Mouse (Mus musculus) ovary, adult 18-20 months (tissue): ENCODE data around the gene Gpc5.

Experiments
- DNase-seq: peaks from one replicate; pipeline ENCODE4 v3.0.0; 2022; ENCODE audit warnings: low spot score, mixed read lengths

The Gpc5 gene

DNA sequence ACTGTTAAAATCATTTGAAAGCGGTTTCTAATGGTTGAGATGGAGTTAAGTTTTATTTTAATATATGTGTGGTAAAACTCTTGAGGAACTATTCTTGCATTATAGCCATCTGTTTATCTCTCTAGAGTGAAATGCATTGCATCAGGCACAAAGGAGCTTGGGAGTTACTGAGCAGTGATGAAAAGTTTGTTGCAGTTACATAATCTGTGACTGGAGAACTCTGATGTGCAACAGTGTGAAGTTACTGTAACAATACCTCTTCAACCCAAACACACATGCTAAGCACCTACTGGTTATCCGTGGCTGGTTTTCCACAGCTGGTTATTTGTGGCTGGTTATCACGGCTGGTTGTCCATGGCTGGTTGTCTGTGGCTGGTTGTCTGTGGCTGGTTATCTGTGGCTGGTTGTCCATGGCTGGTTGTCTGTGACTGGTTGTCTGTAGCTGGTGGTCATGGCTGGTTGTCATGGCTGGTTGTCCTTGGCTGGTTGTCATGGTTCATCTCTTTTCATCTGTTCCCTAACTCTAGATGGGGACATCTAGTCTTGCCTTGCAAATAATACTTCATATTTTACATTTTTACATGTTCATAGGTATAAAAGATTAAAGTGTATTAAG lies 273.4 kb downstream of the Gpc5 start:
- DNase-seq: no peak

DNA sequence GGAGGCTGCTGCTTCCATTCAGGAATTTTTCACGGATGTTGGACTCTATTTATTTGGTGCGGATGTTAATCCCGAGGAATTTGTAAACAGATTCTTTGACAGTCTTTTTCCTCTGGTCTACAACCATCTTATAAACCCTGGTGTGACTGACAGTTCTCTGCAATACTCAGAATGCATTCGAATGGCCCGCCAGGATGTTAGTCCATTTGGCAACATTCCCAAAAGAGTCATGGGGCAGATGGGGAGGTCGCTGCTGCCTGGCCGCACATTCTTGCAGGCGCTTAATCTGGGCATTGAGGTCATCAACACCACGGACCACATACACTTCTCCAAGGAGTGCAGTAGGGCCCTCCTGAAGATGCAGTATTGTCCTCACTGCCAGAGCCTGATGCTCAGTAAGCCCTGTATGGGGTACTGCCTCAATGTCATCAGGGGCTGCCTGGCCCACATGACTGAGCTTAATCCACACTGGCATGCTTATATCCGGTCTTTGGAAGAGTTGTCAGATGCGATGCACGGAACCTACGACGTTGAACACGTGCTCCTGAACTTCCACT lies 277.7 kb downstream of the Gpc5 start:
- DNase-seq: no peak

DNA sequence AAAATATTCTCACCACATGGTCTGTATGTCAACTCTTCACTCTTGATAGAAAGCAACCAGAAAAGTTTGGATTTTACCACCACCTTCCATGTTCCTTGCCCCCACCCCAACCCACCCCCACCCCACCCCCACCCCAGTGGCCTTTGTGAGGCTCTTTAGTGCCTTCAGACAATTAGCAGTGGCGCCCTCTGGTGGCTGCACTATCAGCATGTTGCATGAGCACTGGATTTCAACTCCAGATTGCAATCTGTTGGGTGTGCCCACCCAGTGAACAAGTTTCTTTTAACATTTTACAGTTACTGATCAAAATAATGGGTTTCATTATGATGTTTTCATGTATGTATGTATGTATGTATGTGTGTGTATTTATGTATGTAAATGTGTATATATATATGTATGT lies 279.1 kb downstream of the Gpc5 start:
- no peak for DNase-seq

DNA sequence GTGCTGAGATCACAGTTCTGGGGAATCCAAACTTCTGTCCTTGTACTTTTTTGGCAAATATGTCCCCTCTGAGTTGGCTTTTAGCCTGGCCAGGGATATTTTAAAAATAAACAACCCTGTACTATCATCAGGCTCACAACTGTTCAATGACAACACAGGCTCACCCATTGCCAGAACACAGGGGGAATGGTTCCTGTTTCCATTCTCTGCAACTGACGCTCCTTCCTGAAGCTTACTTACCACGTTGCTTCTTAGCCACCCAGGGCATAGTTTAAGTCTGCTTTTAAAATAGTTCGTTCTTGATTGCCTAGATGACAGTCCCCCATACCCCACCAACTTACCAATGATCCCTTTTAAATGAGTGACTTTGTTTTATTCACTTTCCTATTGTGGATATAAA lies 299.8 kb downstream of the Gpc5 start:
- DNase-seq: no peak

- no peak for DNase-seq
Measured at GRCm38 (mm10) chr14:115392894-115393524, 301.0 kb downstream of the Gpc5 start.

- DNase-seq: no peak
Measured at GRCm38 (mm10) chr14:115406596-115406995, 314.6 kb downstream of the Gpc5 start.

GRCm38 (mm10) chr14:115407309-115407930 lies 315.4 kb downstream of the Gpc5 start:
- DNase-seq: no peak

DNA sequence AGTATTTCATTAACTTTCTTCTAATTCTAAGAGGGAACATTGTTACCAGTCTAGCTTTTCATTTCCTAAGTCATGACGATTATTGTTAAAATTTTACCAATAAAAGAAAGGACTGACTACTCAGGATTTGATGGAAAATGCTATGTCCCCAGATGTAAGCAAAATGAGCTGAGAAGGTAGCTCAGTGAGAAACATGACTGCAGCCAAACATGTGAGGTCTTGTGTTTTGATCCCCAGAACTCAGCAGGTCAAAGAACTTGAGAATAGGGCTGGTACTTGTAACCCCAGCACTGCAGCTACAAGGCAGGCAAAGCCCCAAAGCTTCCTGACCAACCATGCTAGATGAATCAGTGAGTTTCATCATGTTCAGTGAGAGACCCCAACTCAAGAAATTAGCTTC lies 318.9 kb downstream of the Gpc5 start:
- DNase-seq: no peak

DNA sequence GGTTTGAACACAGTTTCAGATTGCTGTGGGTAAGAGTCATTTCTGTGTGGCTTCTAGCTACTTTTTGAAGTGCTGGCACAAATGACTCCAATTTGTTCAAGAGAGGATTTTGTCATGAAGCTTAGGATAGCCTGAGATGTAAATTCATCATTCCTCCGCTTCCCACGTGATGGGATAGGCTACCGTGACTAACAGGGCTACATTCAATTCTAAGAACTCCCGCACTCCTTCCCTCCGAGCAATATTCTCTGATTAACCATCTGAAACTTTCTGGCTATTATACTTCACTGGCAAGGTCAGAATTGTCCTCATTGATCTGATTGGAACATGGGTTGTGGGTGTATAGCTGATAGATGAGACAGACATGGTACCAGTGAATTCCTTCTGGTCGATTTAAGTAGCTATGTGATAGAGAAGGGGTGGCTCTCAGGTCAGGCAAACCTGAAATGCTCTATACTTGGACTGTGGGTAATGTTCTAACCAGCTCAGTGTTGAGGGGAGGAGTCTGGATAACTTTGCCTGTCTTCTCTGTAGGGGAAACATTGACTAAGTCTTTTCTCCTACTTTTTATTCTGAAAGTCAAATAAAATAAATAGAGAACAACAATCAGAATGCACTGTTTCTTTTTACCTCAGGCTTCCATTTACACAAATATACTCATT lies 319.6 kb downstream of the Gpc5 start:
- no peak for DNase-seq

DNA sequence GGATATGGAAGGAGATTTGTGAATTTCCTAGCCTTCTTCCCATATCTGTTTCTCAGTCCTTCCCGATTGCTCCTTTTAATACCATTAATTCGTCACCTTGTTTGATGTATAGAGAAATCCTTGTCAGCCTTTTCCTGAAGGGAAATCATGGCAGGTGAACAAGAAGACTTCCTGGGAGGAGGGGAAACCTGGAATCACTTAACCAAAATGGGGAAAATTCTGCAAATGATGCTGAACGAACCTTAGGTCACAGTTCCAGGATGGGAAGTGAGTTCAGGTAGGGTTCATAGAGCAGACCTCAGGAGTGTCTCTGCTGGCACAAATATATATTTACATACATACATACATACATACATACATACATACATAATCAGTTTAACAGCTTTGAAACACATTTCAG lies 320.8 kb downstream of the Gpc5 start:
- DNase-seq: no peak

GRCm38 (mm10) chr14:115413429-115413828 lies 321.4 kb downstream of the Gpc5 start:
- DNase-seq: no peak

GRCm38 (mm10) chr14:115414545-115414944 lies 322.5 kb downstream of the Gpc5 start:
- DNase-seq: no peak

DNA sequence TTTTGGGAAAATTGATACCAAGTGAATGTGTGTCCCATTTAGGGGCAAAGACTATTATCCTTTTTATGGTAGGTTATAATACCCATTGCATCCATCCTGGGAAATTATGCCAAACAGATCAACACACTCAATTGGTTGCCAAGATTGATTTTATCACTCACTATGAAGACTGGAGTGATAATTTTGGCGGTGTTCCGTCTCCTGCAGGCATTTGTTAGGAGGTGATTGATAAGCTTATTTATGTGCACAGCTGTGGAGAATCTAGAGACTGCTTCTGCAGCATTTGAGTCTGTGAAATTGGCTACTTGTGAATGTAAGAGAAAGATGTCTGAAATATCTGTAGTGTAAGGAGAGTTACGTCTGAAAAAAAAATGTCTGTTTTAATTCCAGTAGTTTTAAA lies 340.0 kb downstream of the Gpc5 start:
- DNase-seq: no peak

- DNase-seq: no peak
Measured at GRCm38 (mm10) chr14:115432368-115432767, 340.4 kb downstream of the Gpc5 start.

DNA sequence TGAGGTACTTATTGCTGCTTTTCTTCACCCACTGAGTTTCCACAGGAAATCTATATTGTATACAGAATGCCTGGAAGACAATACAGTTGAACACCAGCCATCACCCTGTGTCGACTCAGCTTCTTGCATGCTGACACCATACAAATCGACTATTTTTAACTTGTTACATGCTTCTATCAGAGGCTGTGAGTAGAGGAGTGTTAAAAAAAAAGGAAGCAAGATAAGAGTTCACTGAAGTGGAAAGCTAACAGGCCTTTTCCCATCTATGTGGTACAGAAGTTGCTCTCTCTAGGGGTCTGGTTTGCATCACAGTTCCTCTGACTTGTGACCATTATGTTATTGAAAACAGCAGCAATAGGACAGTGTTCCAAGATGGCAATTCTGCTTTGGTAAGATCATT lies 344.6 kb downstream of the Gpc5 start:
- DNase-seq: no peak

- no peak for DNase-seq
Measured at GRCm38 (mm10) chr14:115444789-115445770, 353.1 kb downstream of the Gpc5 start.

GRCm38 (mm10) chr14:115450938-115451337 lies 358.9 kb downstream of the Gpc5 start:
- no peak for DNase-seq

DNA sequence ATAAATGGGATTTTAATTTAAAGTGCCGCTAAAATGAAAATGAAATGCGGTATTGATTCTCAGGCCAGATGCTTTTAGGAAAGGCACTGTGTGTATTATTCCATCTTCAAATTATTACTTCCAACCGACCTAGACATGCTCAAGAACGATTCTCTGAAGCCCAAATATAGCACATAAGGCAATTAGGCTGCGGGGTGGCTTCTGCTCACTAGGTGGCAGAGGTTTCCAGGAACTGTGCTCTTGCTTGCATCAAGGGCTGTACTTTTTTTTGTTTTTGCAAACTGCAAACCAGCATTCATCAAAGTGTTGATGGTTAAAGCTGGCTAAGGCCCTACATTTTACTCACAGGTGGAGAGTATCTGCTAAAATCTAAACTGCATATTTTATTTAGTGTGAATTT lies 375.9 kb downstream of the Gpc5 start:
- DNase-seq: no peak

GRCm38 (mm10) chr14:115475234-115475633 lies 383.2 kb downstream of the Gpc5 start:
- DNase-seq: no peak

DNA sequence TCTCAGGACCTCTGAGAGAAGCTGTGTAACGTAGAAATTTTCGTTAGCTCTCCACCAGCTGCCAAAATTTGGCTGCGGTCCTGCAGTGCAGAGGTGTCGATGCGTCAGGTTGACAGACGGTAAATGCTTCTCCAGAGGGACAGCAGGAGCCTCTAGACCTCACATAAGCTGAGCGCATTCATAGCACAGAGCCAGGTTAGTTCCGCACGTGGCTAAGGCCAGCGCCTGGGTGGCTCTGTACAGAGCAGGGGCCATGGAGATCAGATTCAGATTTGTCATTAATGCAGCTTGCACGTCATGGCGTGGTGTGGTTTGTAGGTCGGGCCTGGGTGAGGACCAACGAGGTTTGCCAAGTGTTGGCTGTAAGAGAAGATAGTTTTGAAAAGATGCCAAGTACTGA lies 385.3 kb downstream of the Gpc5 start:
- no peak for DNase-seq

GRCm38 (mm10) chr14:115485090-115485489 lies 393.1 kb downstream of the Gpc5 start:
- DNase-seq: no peak

GRCm38 (mm10) chr14:115500794-115501193 lies 408.8 kb downstream of the Gpc5 start:
- DNase-seq: no peak
